Mouse (Mus musculus) limb, embryonic 12.5 days (tissue): Measurements from ENCODE around the gene Clec3b. TPM values are rescaled to one million over a fixed set of nuclear protein-coding genes. Genes with fewer than 3 reads are reported as not detected.

Experiments used
- ATAC-seq: fragments of 200-750 bp; cut with Nextera tagmentation; 2 replicates; pipeline ENCODE4 v1.8.0; 2017; ENCODE audit warnings: low read depth, moderate TSS enrichment; ENCODE audit not compliant: insufficient number of reproducible peaks, insufficient read depth, low FRiP score, low TSS enrichment
- H3K27ac ChIP-seq: fragments of 300-500 bp; sonication (generic); 2 replicates; pipeline ENCODE4 v1.5.1; 2016; ENCODE audit warnings: mild to moderate bottlenecking, moderate library complexity
- H3K27me3 ChIP-seq: fragments of 300-500 bp; sonication (generic); 2 replicates; pipeline ENCODE4 v1.6.1; 2016; ENCODE audit warnings: mild to moderate bottlenecking, moderate library complexity
- H3K36me3 ChIP-seq: fragments of 300-500 bp; sonication (generic); 2 replicates; pipeline ENCODE4 v1.6.1; 2016; ENCODE audit warnings: mild to moderate bottlenecking, moderate library complexity
- H3K4me1 ChIP-seq: fragments of 300-500 bp; sonication (generic); replicated peaks from 2 replicates; pipeline ENCODE4 v1.6.1; 2016
- H3K4me2 ChIP-seq: fragments of 300-500 bp; sonication (generic); 2 replicates; pipeline ENCODE4 v1.6.1; 2016; ENCODE audit warnings: mild to moderate bottlenecking, moderate library complexity
- H3K4me3 ChIP-seq: fragments of 300-500 bp; sonication (generic); replicated peaks from 2 replicates; pipeline ENCODE4 v1.5.1; 2016; ENCODE audit warnings: mild to moderate bottlenecking
- H3K9ac ChIP-seq: fragments of 300-500 bp; sonication (generic); replicated peaks from 2 replicates; pipeline ENCODE4 v1.6.1; 2016; ENCODE audit warnings: mild to moderate bottlenecking, moderate library complexity
- H3K9me3 ChIP-seq: fragments of 300-500 bp; sonication (generic); 2 replicates; pipeline ENCODE4 v1.6.1; 2016; ENCODE audit warnings: mild to moderate bottlenecking, moderate library complexity
- WGBS: fragments of 180-500 bp; shearing (Covaris S2); methylation state at CpG from one replicate; pipeline ENCODE4 v1.1.7; 2016; 5-methylcytosine and 5-hydroxymethylcytosine counted together
- polyA plus RNA-seq: library from polyadenylated mRNA; unstranded; fragments of >200 nt; fragmentation: Nextera tagmentation; extraction: Ambion mirVana; gene quantifications from 2 replicates; pipeline ENCODE4 v1.2.1, GENCODE M21; 2016

Clec3b gene
- polyA plus RNA-seq, 1 experiment from 2014 or later: not detected

DNA sequence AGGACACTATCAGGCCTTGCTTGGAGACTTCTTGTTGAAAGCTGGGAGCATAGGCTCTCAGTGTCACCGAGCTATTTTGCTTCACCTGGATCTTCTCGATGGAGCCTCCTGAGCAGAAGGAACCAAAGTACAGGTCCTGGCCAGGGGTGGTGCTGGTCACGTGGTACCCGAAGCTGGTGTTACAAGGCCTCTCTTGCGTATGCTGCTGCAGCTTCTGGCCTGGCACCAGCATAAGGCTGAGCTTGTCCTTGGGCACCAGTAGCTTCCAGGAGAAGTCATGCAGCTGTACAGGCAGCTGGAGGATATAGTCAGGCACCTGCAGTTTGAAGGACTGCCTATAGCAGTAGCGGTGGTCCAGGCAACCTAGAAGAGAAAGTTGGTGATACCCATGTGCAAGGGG lies 29.3 kb downstream of the Clec3b start:
- ATAC-seq: no peak
- Histone ChIP-seq H3K4me2 (no peak overlapping the region), H3K9ac (no peak overlapping the region), H3K4me3 (no peak overlapping the region), H3K36me3 (no peaks in the 10 kb centered on the region), H3K27me3 (no peaks in the 10 kb centered on the region), H3K27ac (no peak overlapping the region), H3K9me3 (no peaks in the 10 kb centered on the region), H3K4me1 (no peaks in the 10 kb centered on the region)
- WGBS: 96% methylated on average over 6 of the region's 6 CpGs

GRCm38 (mm10) chr9:123183226-123183625 lies 32.5 kb downstream of the Clec3b start:
- ATAC-seq: no peak
- no peak overlapping the region for H3K4me3 ChIP-seq
- no peaks in the 10 kb centered on the region for H3K4me1 ChIP-seq
- H3K27ac ChIP-seq: no peak overlapping the region
- H3K9me3 ChIP-seq: no peaks in the 10 kb centered on the region
- H3K4me2 ChIP-seq: no peak overlapping the region
- no peak overlapping the region for H3K9ac ChIP-seq
- no peaks in the 10 kb centered on the region for H3K27me3 ChIP-seq
- no peaks in the 10 kb centered on the region for H3K36me3 ChIP-seq
- 74% methylated on average over 8 of the region's 8 CpGs for WGBS

DNA sequence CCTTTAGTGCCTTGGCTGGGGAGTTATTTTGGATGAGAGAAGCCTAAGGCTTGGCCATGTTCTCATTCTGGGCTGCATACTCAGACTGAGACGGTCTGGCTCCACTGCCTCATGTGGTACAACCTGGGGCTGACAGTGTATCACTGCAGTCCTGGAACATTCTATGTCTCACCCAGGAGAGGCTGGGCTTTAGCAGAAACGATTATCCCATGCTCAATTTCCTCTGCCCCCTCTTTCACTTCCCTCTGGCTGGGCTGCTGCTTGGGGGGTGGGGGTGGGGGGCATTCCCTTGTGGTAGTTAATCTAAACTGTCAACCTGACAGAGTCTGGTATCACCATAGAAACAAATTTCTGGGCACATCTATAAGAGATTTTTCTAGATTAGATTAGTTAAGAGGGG lies 34.8 kb downstream of the Clec3b start:
- H3K4me3 ChIP-seq: no peak overlapping the region
- H3K4me2 ChIP-seq: no peak overlapping the region
- no peaks in the 10 kb centered on the region for H3K27me3 ChIP-seq
- H3K9ac ChIP-seq: no peak overlapping the region
- no peaks in the 10 kb centered on the region for H3K4me1 ChIP-seq
- WGBS: 52% methylated on average over 2 of the region's 2 CpGs
- H3K9me3 ChIP-seq: no peaks in the 10 kb centered on the region
- no peak overlapping the region for H3K27ac ChIP-seq
- no peak for ATAC-seq
- H3K36me3 ChIP-seq: no peaks in the 10 kb centered on the region

DNA sequence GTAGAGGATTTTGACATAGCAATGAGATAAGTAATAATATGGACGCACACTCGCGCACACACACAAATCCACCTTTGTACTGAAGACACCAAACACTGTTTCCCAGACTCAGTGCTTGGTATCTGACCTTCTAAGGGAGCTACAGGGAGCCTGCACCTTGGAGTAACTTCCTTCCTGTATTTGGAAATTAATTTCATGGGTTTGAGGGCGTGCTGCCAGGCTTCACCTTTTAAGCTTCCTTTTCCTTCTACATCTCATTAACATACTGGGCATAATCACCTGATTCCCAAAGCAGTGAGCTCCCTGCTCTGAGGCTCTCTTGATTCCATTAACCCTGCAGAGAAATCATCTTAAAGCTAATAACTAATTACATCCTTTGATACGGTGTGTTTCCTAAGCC lies 35.4 kb downstream of the Clec3b start:
- 86% methylated on average over 5 of the region's 5 CpGs for WGBS
- no peak overlapping the region for H3K27ac ChIP-seq
- no peaks in the 10 kb centered on the region for H3K9me3 ChIP-seq
- no peak overlapping the region for H3K4me2 ChIP-seq
- no peak for ATAC-seq
- H3K9ac ChIP-seq: no peak overlapping the region
- no peak overlapping the region for H3K4me3 ChIP-seq
- H3K27me3 ChIP-seq: no peaks in the 10 kb centered on the region
- no peaks in the 10 kb centered on the region for H3K4me1 ChIP-seq
- H3K36me3 ChIP-seq: no peaks in the 10 kb centered on the region

- Histone ChIP-seq H3K4me1 (no peaks in the 10 kb centered on the region), H3K4me2 (no peak overlapping the region), H3K9ac (no peak overlapping the region), H3K27ac (no peak overlapping the region), H3K36me3 (no peaks in the 10 kb centered on the region), H3K27me3 (no peaks in the 10 kb centered on the region), H3K4me3 (no peak overlapping the region), H3K9me3 (no peaks in the 10 kb centered on the region)
- WGBS: 93% methylated on average over 5 of the region's 5 CpGs
- no peak for ATAC-seq
Measured at GRCm38 (mm10) chr9:123187589-123187988, 36.8 kb downstream of the Clec3b start.

- no peaks in the 10 kb centered on the region for H3K4me1 ChIP-seq
- no peaks in the 10 kb centered on the region for H3K36me3 ChIP-seq
- ATAC-seq: no peak
- no peak overlapping the region for H3K4me3 ChIP-seq
- H3K4me2 ChIP-seq: no peak overlapping the region
- no peaks in the 10 kb centered on the region for H3K27me3 ChIP-seq
- no peak overlapping the region for H3K27ac ChIP-seq
- 76% methylated on average over 2 of the region's 2 CpGs for WGBS
- H3K9me3 ChIP-seq: no peaks in the 10 kb centered on the region
- no peak overlapping the region for H3K9ac ChIP-seq
Measured at GRCm38 (mm10) chr9:123188271-123188670, 37.5 kb downstream of the Clec3b start.

DNA sequence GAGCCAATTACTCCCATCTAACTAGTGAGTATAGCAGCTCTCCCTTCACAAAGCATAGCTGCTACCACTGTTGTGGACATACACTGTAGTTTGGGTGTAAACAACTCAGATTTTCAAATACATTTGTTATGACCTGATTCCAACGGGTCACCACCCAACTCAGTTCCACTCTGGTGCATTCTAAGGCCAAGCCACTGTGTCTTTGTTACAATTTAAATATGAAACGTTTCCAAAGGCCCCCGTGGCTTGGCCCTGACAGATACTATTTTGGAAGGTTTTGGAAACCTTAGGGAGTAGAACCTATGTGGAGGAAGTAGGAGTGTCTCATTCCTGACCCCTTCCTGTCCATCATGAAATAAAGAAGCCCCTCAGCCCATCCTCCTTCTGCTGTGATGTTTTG lies 49.4 kb downstream of the Clec3b start:
- H3K36me3 ChIP-seq: no peaks in the 10 kb centered on the region
- H3K4me1 ChIP-seq: no peaks in the 10 kb centered on the region
- 72% methylated on average over 3 of the region's 3 CpGs for WGBS
- no peak overlapping the region for H3K9ac ChIP-seq
- no peak overlapping the region for H3K4me3 ChIP-seq
- H3K4me2 ChIP-seq: no peak overlapping the region
- H3K27me3 ChIP-seq: no peaks in the 10 kb centered on the region
- H3K27ac ChIP-seq: no peak overlapping the region
- no peak for ATAC-seq
- 0 out of 2 replicates have a peak, but pooled peaks cover 5% of the 10 kb centered on the region for H3K9me3 ChIP-seq

DNA sequence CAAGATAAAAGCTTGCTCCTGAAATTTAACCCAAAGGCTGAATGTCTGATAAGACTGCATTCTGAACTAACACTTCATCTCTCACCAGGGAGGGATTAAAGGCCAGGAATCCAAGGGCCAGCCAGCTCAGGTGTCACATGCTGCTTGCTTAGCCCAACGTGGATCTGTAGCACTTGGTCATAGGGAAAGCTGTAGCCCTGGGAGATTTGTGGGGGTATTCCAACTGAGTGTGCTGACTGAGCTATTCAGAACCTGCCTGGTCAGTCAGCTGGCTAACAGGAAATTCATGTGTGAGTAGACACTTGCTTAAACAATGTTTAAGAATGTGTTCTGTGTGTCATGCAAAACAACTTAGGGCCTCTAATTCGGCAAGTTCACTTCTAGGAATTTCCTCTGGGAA lies 55.8 kb downstream of the Clec3b start:
- no peak for ATAC-seq
- Histone ChIP-seq H3K4me2 (no peak overlapping the region), H3K9me3 (no peaks in the 10 kb centered on the region), H3K4me1 (no peaks in the 10 kb centered on the region), H3K36me3 (no peaks in the 10 kb centered on the region), H3K4me3 (no peak overlapping the region), H3K27ac (no peak overlapping the region), H3K9ac (no peak overlapping the region), H3K27me3 (no peaks in the 10 kb centered on the region)
- WGBS: 44% methylated on average over 2 of the region's 2 CpGs

GRCm38 (mm10) chr9:123206948-123207347 lies 56.2 kb downstream of the Clec3b start:
- Histone ChIP-seq H3K9me3 (no peaks in the 10 kb centered on the region), H3K4me3 (no peak overlapping the region), H3K4me2 (no peak overlapping the region), H3K36me3 (no peaks in the 10 kb centered on the region), H3K9ac (no peak overlapping the region), H3K4me1 (no peaks in the 10 kb centered on the region), H3K27ac (no peak overlapping the region), H3K27me3 (no peaks in the 10 kb centered on the region)
- 83% methylated on average over 2 of the region's 2 CpGs for WGBS
- no peak for ATAC-seq

Other genes starting within 250 kb of the Clec3b start
- 34.4 and 35.8 TPM in 2 replicates for gene Zfp105, start 227.9 kb upstream of the Clec3b start, polyA plus RNA-seq
- gene 1110059G10Rik, start 199.9 kb upstream of the Clec3b start, polyA plus RNA-seq: 32.7 and 34.8 TPM in 2 replicates
- gene Kif15, start 199.9 kb upstream of the Clec3b start, polyA plus RNA-seq: 75.4 and 86.7 TPM in 2 replicates
- gene Tmem42, start 129.6 kb upstream of the Clec3b start, polyA plus RNA-seq: 15.9 and 19.5 TPM in 2 replicates
- gene Tgm4, start 116.2 kb upstream of the Clec3b start, polyA plus RNA-seq: 0.47 and 0.51 TPM in 2 replicates
- gene Zdhhc3, start 37.7 kb upstream of the Clec3b start, polyA plus RNA-seq: 74.4 TPM in 2 replicates
- 85.7 and 88.2 TPM in 2 replicates for gene Exosc7, start 37.7 kb upstream of the Clec3b start, polyA plus RNA-seq
- 3.6 and 3.8 TPM in 2 replicates for gene Cdcp1, start 65.1 kb downstream of the Clec3b start, polyA plus RNA-seq
- 15.3 and 17.0 TPM in 2 replicates for gene Tmem158, start 109.8 kb downstream of the Clec3b start, polyA plus RNA-seq
- 1,119 and 1,204 TPM in 2 replicates for gene Lars2, start 216.0 kb downstream of the Clec3b start, polyA plus RNA-seq